Mouse (Mus musculus) forebrain, embryonic 10.5 days (tissue): ENCODE results near the gene Olfr164. TPM values are rescaled to one million over a fixed set of nuclear protein-coding genes. Genes with fewer than 3 reads are reported as not detected.

Experiments used
- DNase-seq: peaks from one replicate; pipeline ENCODE4 v3.0.0-alpha.2; 2017; ENCODE audit warnings: low spot score; ENCODE audit errors: extremely low spot score
- H3K27ac ChIP-seq: fragments of 300-500 bp; sonication (generic); 2 replicates; pipeline ENCODE4 v1.5.1; 2016; ENCODE audit warnings: mild to moderate bottlenecking
- H3K27me3 ChIP-seq: fragments of 300-500 bp; sonication (generic); 2 replicates; pipeline ENCODE4 v1.6.1; 2016; ENCODE audit warnings: mild to moderate bottlenecking; ENCODE audit not compliant: poor library complexity, severe bottlenecking
- H3K36me3 ChIP-seq: fragments of 300-500 bp; sonication (generic); replicated peaks from 2 replicates; pipeline ENCODE4 v1.6.1; 2016; ENCODE audit warnings: mild to moderate bottlenecking, moderate library complexity
- H3K4me1 ChIP-seq: fragments of 300-500 bp; sonication (generic); 2 replicates; pipeline ENCODE4 v1.6.1; 2016
- H3K4me3 ChIP-seq: fragments of 300-500 bp; sonication (generic); 2 replicates; pipeline ENCODE4 v1.5.1; 2016; ENCODE audit warnings: mild to moderate bottlenecking, moderate library complexity
- H3K9me3 ChIP-seq: fragments of 300-500 bp; sonication (generic); 2 replicates; pipeline ENCODE4 v1.6.1; 2016; ENCODE audit warnings: mild to moderate bottlenecking, moderate library complexity
- WGBS: fragments of 180-500 bp; shearing (Covaris S2); methylation state at CpG from one replicate; pipeline ENCODE4 v1.1.7; 2016; 5-methylcytosine and 5-hydroxymethylcytosine counted together
- microRNA-seq: library from miRNA; unstranded; fragments of <30 nt; microRNA quantifications from one replicate; pipeline ENCODE4, GENCODE M21; 2017
- polyA plus RNA-seq: library from polyadenylated mRNA; unstranded; fragments of >200 nt; fragmentation: Nextera tagmentation; extraction: Ambion mirVana; gene quantifications from 2 replicates; pipeline ENCODE4 v1.2.1, GENCODE M21; 2016

Gene Olfr164
- polyA plus RNA-seq, result not detected in 2 replicates

GRCm38 (mm10) chr16:19313964-19314363 is at the start of gene Olfr164:
Olfr164 (minus strand) TSS chr16:19314064.
- WGBS, result 65% methylated on average over 1 of the region's 1 CpGs
- H3K36me3 ChIP-seq, result no peaks in the 10 kb centered on the region
- H3K27ac ChIP-seq, result no peak within 1 kb of the TSS
- H3K4me3 ChIP-seq, result no peak within 1 kb of the TSS
- H3K4me1 ChIP-seq, result no peaks in the 10 kb centered on the region
- H3K27me3 ChIP-seq, result no peaks in the 10 kb centered on the region
- DNase-seq, result no peak
- H3K9me3 ChIP-seq, result peaks cover 3% of the 10 kb centered on the region; the same call in 1 of the 2 replicates

GRCm38 (mm10) chr16:19349111-19349510 is 35.2 kb upstream of the Olfr164 start:
- no peaks in the 10 kb centered on the region for H3K36me3 ChIP-seq
- H3K27me3 ChIP-seq, result no peaks in the 10 kb centered on the region
- DNase-seq, result no peak
- H3K4me1 ChIP-seq, result no peaks in the 10 kb centered on the region
- H3K4me3 ChIP-seq, result no peak overlapping the region
- no peak overlapping the region for H3K27ac ChIP-seq
- WGBS, result 93% methylated on average over 6 of the region's 6 CpGs
- H3K9me3 ChIP-seq, result peaks cover 14% of the 10 kb centered on the region

GRCm38 (mm10) chr16:19263235-19263634 is 50.6 kb downstream of the Olfr164 start:
- Histone ChIP-seq H3K9me3 (no peaks in the 10 kb centered on the region; the same call in 1 of the 2 replicates), H3K27ac (no peak overlapping the region), H3K36me3 (no peaks in the 10 kb centered on the region), H3K4me1 (no peaks in the 10 kb centered on the region), H3K4me3 (no peak overlapping the region), H3K27me3 (no peaks in the 10 kb centered on the region)
- WGBS, result 40% methylated on average over 1 of the region's 1 CpGs
- no peak for DNase-seq

GRCm38 (mm10) chr16:19260780-19261179 is 53.1 kb downstream of the Olfr164 start:
- no peaks in the 10 kb centered on the region for H3K4me1 ChIP-seq
- H3K27me3 ChIP-seq, result no peaks in the 10 kb centered on the region
- H3K27ac ChIP-seq, result no peak overlapping the region
- no peaks in the 10 kb centered on the region for H3K36me3 ChIP-seq
- no peak for DNase-seq
- H3K9me3 ChIP-seq, result no peaks in the 10 kb centered on the region; the same call in 1 of the 2 replicates
- WGBS, result 79% methylated on average over 1 of the region's 1 CpGs
- H3K4me3 ChIP-seq, result no peak overlapping the region

GRCm38 (mm10) chr16:19245835-19246234 is 68.0 kb downstream of the Olfr164 start:
- Histone ChIP-seq H3K9me3 (peaks cover 15% of the 10 kb centered on the region), H3K4me1 (no peaks in the 10 kb centered on the region), H3K36me3 (no peaks in the 10 kb centered on the region), H3K27me3 (no peaks in the 10 kb centered on the region), H3K4me3 (no peak overlapping the region), H3K27ac (no peak overlapping the region)
- 84% methylated on average over 1 of the region's 1 CpGs for WGBS
- no peak for DNase-seq

- no peaks in the 10 kb centered on the region for H3K27me3 ChIP-seq
- H3K36me3 ChIP-seq, result no peaks in the 10 kb centered on the region
- H3K4me3 ChIP-seq, result no peak overlapping the region
- H3K4me1 ChIP-seq, result no peaks in the 10 kb centered on the region
- H3K27ac ChIP-seq, result no peak overlapping the region
- no peak for DNase-seq
- peaks cover under 1% of the 10 kb centered on the region; the same call in 1 of the 2 replicates for H3K9me3 ChIP-seq
Measured at GRCm38 (mm10) chr16:19241539-19242025, 72.3 kb downstream of the Olfr164 start.

- Histone ChIP-seq H3K9me3 (peaks cover 4% of the 10 kb centered on the region; the same call in 1 of the 2 replicates), H3K4me1 (no peaks in the 10 kb centered on the region), H3K36me3 (no peaks in the 10 kb centered on the region), H3K27ac (no peak overlapping the region), H3K27me3 (no peaks in the 10 kb centered on the region), H3K4me3 (no peak overlapping the region)
- DNase-seq, result no peak
- WGBS, result 87% methylated on average over 6 of the region's 6 CpGs
Measured at GRCm38 (mm10) chr16:19240792-19241538, 72.9 kb downstream of the Olfr164 start.

- 92% methylated on average over 4 of the region's 4 CpGs for WGBS
- H3K27me3 ChIP-seq, result no peaks in the 10 kb centered on the region
- H3K9me3 ChIP-seq, result peaks cover 4% of the 10 kb centered on the region; the same call in 1 of the 2 replicates
- no peak overlapping the region for H3K4me3 ChIP-seq
- no peaks in the 10 kb centered on the region for H3K4me1 ChIP-seq
- no peak overlapping the region for H3K27ac ChIP-seq
- H3K36me3 ChIP-seq, result no peaks in the 10 kb centered on the region
- DNase-seq, result no peak
Measured at GRCm38 (mm10) chr16:19236719-19237118, 77.1 kb downstream of the Olfr164 start.

Small RNA genes within 50 kb of the gene (microRNA-seq; reads per million reads assigned to microRNA genes)
- not detected for gene Gm23612

Other genes with a start within 250 kb of the Olfr164 start
- gene Olfr165, start 109.1 kb upstream of the Olfr164 start, polyA plus RNA-seq, result not detected in 2 replicates
- not detected in 2 replicates for gene Olfr166, start 169.6 kb upstream of the Olfr164 start, polyA plus RNA-seq
- gene Olfr167, start 208.2 kb upstream of the Olfr164 start, polyA plus RNA-seq, result not detected in 2 replicates
- gene Olfr168, start 221.5 kb upstream of the Olfr164 start, polyA plus RNA-seq, result not detected in 2 replicates